Mouse (Mus musculus) forebrain, embryonic 14.5 days (tissue): Measurements from ENCODE around the gene Znfx1. TPM values are rescaled to one million over a fixed set of nuclear protein-coding genes. Genes with fewer than 3 reads are reported as not detected.
"Not testable (repeated sequence)": the region's sequence is repeated elsewhere in the genome, so short reads cannot be mapped to it uniquely, and the experiment has no call there.

ENCODE experiments used
- ATAC-seq: fragments of 200-750 bp; cut with Nextera tagmentation; 2 replicates; pipeline ENCODE4 v1.8.0; 2017; ENCODE audit warnings: mild to moderate bottlenecking, moderate library complexity
- DNase-seq: peaks from one replicate; pipeline ENCODE4 v3.0.0-alpha.2; 2015; ENCODE audit warnings: low spot score
- H3K27ac ChIP-seq: fragments of 300-500 bp; sonication (generic); 2 replicates; pipeline ENCODE4 v1.5.1; 2014; ENCODE audit warnings: low read depth, mild to moderate bottlenecking, control low read depth, low read length, moderate library complexity
- H3K27me3 ChIP-seq: fragments of 300-500 bp; sonication (generic); replicated peaks from 2 replicates; pipeline ENCODE4 v1.6.1; 2014; ENCODE audit warnings: low read length, control low read depth, mixed read lengths; ENCODE audit not compliant: control insufficient read depth, insufficient read depth
- H3K36me3 ChIP-seq: fragments of 300-500 bp; sonication (generic); 2 replicates; pipeline ENCODE4 v1.6.1; 2014; ENCODE audit warnings: low read length, control low read depth; ENCODE audit not compliant: control insufficient read depth, insufficient read depth
- H3K4me1 ChIP-seq: fragments of 300-500 bp; sonication (generic); 2 replicates; pipeline ENCODE4 v1.6.1; 2014; ENCODE audit warnings: antibody characterized with exemption, low read length, control low read depth; ENCODE audit not compliant: control insufficient read depth, insufficient read depth
- H3K4me2 ChIP-seq: fragments of 300-500 bp; sonication (generic); 2 replicates; pipeline ENCODE4 v1.6.1; 2014; ENCODE audit warnings: mild to moderate bottlenecking, control low read depth, low read length
- H3K4me3 ChIP-seq: fragments of 300-500 bp; sonication (generic); 2 replicates; pipeline ENCODE4 v1.5.1; 2014; ENCODE audit warnings: low read depth, low read length, control low read depth
- H3K9ac ChIP-seq: fragments of 300-500 bp; sonication (generic); 2 replicates; pipeline ENCODE4 v1.6.1; 2014; ENCODE audit warnings: mild to moderate bottlenecking, low read length, control low read depth, moderate library complexity
- H3K9me3 ChIP-seq: fragments of 300-500 bp; sonication (generic); replicated peaks from 2 replicates; pipeline ENCODE4 v1.6.1; 2016; ENCODE audit warnings: low read length, control low read depth, mixed read lengths; ENCODE audit not compliant: control insufficient read depth
- WGBS: fragments of 180-500 bp; shearing (Covaris S2); extraction: QIAGEN DNeasy Blood & Tissue Kit; methylation state at CpG from one replicate; pipeline ENCODE4 v1.1.7; 2014; 5-methylcytosine and 5-hydroxymethylcytosine counted together
- polyA plus RNA-seq: library from polyadenylated mRNA; unstranded; fragments of >200 nt; fragmentation: Nextera tagmentation; extraction: Ambion mirVana; gene quantifications from 2 replicates; pipeline ENCODE4 v1.2.1, GENCODE M21; 2014

Gene Znfx1
- polyA plus RNA-seq, 1 experiment from 2014 or later = 4.9 TPM

- H3K27ac ChIP-seq = no peak overlapping the region
- DNase-seq (no peak), ATAC-seq (no peak)
- H3K27me3 ChIP-seq = no peaks in the 10 kb centered on the region
- no peak overlapping the region for H3K4me3 ChIP-seq
- H3K36me3 ChIP-seq = peaks cover 57% of the 10 kb centered on the region
- H3K4me2 ChIP-seq = no peak overlapping the region
- WGBS = 95% methylated on average over 10 of the region's 10 CpGs
- peaks cover 6% of the 10 kb centered on the region for H3K4me1 ChIP-seq
- no peaks in the 10 kb centered on the region for H3K9me3 ChIP-seq
- H3K9ac ChIP-seq = no peak overlapping the region
Observed at GRCm38 (mm10) chr2:167019396-167019795, 43.4 kb downstream of the Znfx1 start.

- 0 out of 2 replicates have a peak overlapping the region, but pooled peaks have one; percentile 30 for H3K27ac ChIP-seq
- WGBS = 0% methylated on average over 17 of the region's 21 CpGs
- no peaks in the 10 kb centered on the region for H3K9me3 ChIP-seq
- peak overlapping the region; percentile 92 for H3K4me2 ChIP-seq
- peak overlapping the region; percentile 82 for H3K9ac ChIP-seq
- peak overlapping the region; percentile 79 for H3K4me3 ChIP-seq
- no peaks in the 10 kb centered on the region for H3K27me3 ChIP-seq
- peaks cover 23% of the 10 kb centered on the region for H3K36me3 ChIP-seq
- H3K4me1 ChIP-seq = peaks cover 6% of the 10 kb centered on the region
- no peak; the same call in 1 of the 2 replicates for ATAC-seq
- no peak for DNase-seq
Observed at GRCm38 (mm10) chr2:167015382-167015718, 47.5 kb downstream of the Znfx1 start.

GRCm38 (mm10) chr2:167014702-167015381, 48.0 kb downstream of the Znfx1 start, which contains the start of gene Ddx27:
TSS of gene Ddx27 (plus strand) at chr2:167015193.
- no peaks in the 10 kb centered on the region for H3K27me3 ChIP-seq
- 3% methylated on average over 36 of the region's 37 CpGs for WGBS
- ATAC-seq (peak; percentile 91), DNase-seq (peak; percentile 96)
- H3K4me3 ChIP-seq = peak within 1 kb of the TSS; percentile 79
- peaks cover 18% of the 10 kb centered on the region for H3K36me3 ChIP-seq
- peak within 1 kb of the TSS; percentile 82 for H3K9ac ChIP-seq
- H3K9me3 ChIP-seq = no peaks in the 10 kb centered on the region
- peaks cover 6% of the 10 kb centered on the region for H3K4me1 ChIP-seq
- H3K4me2 ChIP-seq = peak within 1 kb of the TSS; percentile 92
- H3K27ac ChIP-seq = peak within 1 kb of the TSS; percentile 67

GRCm38 (mm10) chr2:167010546-167010945, 52.3 kb downstream of the Znfx1 start:
- H3K9ac ChIP-seq = no peak overlapping the region
- no peaks in the 10 kb centered on the region for H3K27me3 ChIP-seq
- no peaks in the 10 kb centered on the region for H3K36me3 ChIP-seq
- no peak for ATAC-seq
- no peaks in the 10 kb centered on the region; the same call in 1 of the 2 replicates for H3K4me1 ChIP-seq
- H3K4me2 ChIP-seq = no peak overlapping the region
- WGBS = 85% methylated on average over 3 of the region's 3 CpGs
- no peaks in the 10 kb centered on the region for H3K9me3 ChIP-seq
- H3K4me3 ChIP-seq = no peak overlapping the region
- H3K27ac ChIP-seq = no peak overlapping the region
- DNase-seq = no peak

DNA sequence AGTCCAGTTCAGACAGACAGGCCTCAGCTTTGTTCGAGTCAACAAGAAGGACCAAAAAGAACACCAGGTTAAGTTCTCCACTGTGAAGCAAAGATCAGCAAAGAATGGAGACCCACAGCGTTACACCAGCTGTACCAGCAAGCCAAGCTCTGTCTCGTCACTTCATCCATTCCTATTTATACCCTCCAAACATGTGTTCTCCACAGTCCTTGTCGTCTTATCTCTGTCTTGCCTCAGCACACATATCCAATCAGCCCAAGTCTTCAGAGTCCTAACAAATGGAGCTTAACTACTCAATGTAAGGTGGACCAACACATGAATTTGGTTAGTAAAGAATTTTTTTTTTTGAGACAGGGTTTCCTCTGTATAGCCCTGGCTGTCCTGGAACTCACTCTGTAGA, 53.3 kb downstream of the Znfx1 start:
- ATAC-seq = no peak
- WGBS = 79% methylated on average over 4 of the region's 4 CpGs
- Histone ChIP-seq H3K9me3 (no peaks in the 10 kb centered on the region), H3K9ac (no peak overlapping the region), H3K36me3 (no peaks in the 10 kb centered on the region), H3K27ac (no peak overlapping the region), H3K27me3 (no peaks in the 10 kb centered on the region), H3K4me3 (no peak overlapping the region), H3K4me2 (no peak overlapping the region), H3K4me1 (no peaks in the 10 kb centered on the region)
- DNase-seq = no peak

DNA sequence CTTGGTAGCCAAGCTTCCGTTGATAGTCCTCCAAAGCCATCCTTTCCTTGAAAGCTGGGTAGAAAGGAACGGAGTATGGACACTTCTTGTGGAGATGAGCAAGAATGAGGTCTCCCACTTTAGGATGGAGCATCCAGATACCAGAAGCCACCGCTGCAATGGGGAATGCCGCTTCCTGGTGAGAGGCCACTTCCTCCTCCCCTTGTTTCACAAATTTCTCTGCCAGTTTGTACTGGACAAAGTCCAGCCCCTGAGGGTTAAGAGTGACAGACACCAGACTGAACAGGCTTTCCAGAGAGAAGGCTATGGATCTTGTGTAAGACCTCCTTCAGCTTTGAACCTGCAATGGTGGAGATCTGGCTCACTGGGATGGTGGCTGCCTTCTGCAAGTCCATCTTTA, 55.2 kb downstream of the Znfx1 start:
- not testable (repeated sequence) for H3K27ac ChIP-seq, H3K27me3 ChIP-seq, H3K4me2 ChIP-seq, ATAC-seq, H3K4me3 ChIP-seq, H3K36me3 ChIP-seq, DNase-seq, H3K9ac ChIP-seq, H3K4me1 ChIP-seq, H3K9me3 ChIP-seq
- WGBS = 85% methylated on average over 4 of the region's 4 CpGs

DNA sequence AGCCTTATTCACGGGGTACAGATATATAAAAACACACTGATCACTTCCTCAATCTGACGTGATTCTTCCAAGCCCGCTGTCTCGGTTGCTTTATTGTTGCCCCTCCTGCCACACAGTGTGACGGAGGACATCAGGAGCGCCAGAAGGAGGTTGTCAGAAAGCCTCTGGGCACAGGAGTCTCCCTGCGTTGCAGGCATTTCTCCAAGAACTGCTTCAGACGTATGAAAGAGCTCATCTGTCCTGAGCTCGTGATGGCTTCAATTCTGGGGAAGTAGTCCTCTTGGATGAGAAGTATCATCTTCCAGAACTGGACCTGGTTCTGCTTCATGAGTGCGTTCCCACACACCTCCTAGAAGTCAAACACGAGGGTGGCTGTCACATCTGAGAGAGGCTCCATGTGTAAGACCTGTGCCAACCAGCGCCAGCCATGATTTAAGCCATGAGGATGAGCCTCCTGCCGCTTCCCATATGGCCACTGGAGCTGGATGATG, 55.8 kb downstream of the Znfx1 start:
- H3K36me3 ChIP-seq = no peaks in the 10 kb centered on the region
- H3K9ac ChIP-seq = no peak overlapping the region
- no peaks in the 10 kb centered on the region for H3K27me3 ChIP-seq
- ATAC-seq (no peak), DNase-seq (no peak)
- no peak overlapping the region for H3K4me2 ChIP-seq
- H3K4me3 ChIP-seq = no peak overlapping the region
- WGBS = 75% methylated on average over 13 of the region's 13 CpGs
- no peak overlapping the region for H3K27ac ChIP-seq
- H3K4me1 ChIP-seq = no peaks in the 10 kb centered on the region
- no peaks in the 10 kb centered on the region for H3K9me3 ChIP-seq

- no peak overlapping the region for H3K9ac ChIP-seq
- H3K4me1 ChIP-seq = no peaks in the 10 kb centered on the region
- H3K27me3 ChIP-seq = no peaks in the 10 kb centered on the region
- no peaks in the 10 kb centered on the region for H3K9me3 ChIP-seq
- DNase-seq = no peak
- no peaks in the 10 kb centered on the region for H3K36me3 ChIP-seq
- WGBS = 92% methylated on average over 2 of the region's 2 CpGs
- H3K4me2 ChIP-seq = no peak overlapping the region
- no peak overlapping the region for H3K27ac ChIP-seq
- no peak overlapping the region for H3K4me3 ChIP-seq
- ATAC-seq = no peak
Observed at GRCm38 (mm10) chr2:167006355-167006754, 56.5 kb downstream of the Znfx1 start.

DNA sequence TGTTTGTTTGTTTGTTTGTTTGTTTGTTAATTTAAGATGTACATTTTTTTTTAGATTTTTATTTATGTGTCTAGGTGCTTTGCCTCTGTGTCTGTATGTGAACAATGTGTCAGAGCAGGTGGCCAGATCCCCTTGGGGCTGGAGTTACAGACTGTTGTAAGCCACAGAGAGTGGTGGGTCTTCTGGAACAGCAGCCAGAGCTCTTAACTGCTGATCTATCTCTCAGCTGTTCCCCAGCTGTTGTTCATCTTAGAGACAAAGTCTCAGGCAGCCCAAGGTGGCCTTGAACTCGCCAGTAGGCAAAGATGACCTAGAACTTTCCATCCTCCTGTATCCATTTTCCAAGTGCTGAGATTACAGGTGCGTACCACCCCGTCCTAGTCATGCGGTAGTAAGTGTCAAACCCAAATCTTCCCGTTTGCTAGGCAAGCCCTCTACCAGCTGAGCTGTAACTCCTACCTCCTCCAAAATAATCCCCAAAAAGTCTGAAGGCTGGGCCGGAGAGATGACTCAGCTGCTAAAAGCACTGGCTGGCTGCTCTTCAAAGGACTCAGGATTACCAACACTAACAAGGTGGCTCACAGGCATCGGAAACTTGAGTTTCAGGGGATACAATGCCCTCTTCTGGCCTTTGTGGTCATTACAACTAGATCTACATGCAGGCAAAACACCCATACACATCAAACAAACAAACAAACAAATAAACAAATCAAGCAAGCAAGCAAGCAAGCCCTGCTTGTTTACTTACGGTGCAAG, 58.5 kb downstream of the Znfx1 start:
- Histone ChIP-seq H3K27ac (no peak overlapping the region), H3K4me2 (no peak overlapping the region), H3K4me3 (no peak overlapping the region), H3K9me3 (no peaks in the 10 kb centered on the region), H3K27me3 (no peaks in the 10 kb centered on the region), H3K9ac (no peak overlapping the region), H3K4me1 (no peaks in the 10 kb centered on the region), H3K36me3 (no peaks in the 10 kb centered on the region)
- DNase-seq (peak; percentile 84), ATAC-seq (no peak)
- WGBS = 41% methylated on average over 8 of the region's 8 CpGs
